ENCODE assay signal across 24 mouse cellular contexts in the genomic region with DNA sequence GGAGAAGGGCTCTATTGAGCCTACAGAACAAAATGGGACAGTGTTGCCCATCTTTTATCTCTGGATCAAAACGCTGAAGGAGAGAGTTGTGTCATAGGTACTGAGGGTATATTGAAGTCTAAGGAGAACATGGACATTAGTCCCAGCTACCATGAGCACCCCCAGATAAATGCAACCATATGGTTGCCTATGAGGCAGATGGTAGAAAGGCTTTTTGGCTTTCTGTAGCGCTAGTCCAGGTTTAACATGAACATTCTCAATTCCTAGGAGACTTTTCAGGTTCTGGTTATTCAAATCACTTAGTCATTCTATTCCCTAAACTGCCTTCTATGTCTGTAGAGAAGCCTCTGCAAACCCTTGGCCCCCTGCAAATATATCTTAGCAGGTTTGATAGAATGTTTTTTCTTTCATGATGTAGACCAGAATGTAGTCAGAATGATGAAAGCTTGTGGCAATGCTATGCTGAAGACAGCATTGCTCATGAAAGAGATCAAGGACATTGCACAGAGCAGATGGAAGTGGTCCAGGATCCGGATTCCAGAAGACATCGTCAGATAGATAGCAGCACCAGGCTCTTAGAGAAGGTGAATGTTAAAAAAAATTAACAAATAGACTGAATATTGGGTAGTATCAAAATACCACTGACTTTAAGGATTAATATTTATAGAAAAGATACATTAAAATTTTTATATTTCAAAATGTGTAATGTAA.
DNase-seq lines count a peak whose midpoint lies in the region; ATAC-seq lines count a peak whose summit lies in the region.
"Had no signal": no experiment of that assay in that cellular context is flagged by ENCODE, and none has a peak within 500 bp of the region (broad histone marks: within the 10 kb centered on the region; RNA-seq: fewer than 3 reads in every experiment).

No protein-coding gene starts in this region.

- no peak overlapping the region for H3K4me3 ChIP-seq in hindbrain, embryonic 16.5 days (ENCODE audit: low read length)
- no peak overlapping the region for H3K4me3 ChIP-seq in midbrain, embryonic 11.5 days (ENCODE audit: low read depth, low read length)
- H3K4me3 ChIP-seq: embryonic facial prominence, embryonic 12.5 days; erythroblast, embryonic 14.5 days; forebrain, embryonic 12.5 days; gastrocnemius, adult 2 months; heart, embryonic 10.5 days; limb, embryonic 12.5 days had no signal

- 92% methylated on average over 4 of the region's 4 CpGs for WGBS in hindbrain, embryonic 16.5 days
- WGBS in midbrain, embryonic 11.5 days = 92% methylated on average over 4 of the region's 4 CpGs

- no peaks in the 10 kb centered on the region for H3K9me3 ChIP-seq in hindbrain, embryonic 16.5 days (ENCODE audit: control insufficient read depth, low read length)
- H3K9me3 ChIP-seq in midbrain, embryonic 11.5 days (ENCODE audit: control insufficient read depth, low read length) = no peaks in the 10 kb centered on the region
- H3K9me3 ChIP-seq: embryonic facial prominence, embryonic 12.5 days; forebrain, embryonic 12.5 days; heart, embryonic 10.5 days; limb, embryonic 12.5 days had no signal

- no peaks in the 10 kb centered on the region for H3K27me3 ChIP-seq in hindbrain, embryonic 16.5 days (replicated peaks; ENCODE audit: control insufficient read depth, insufficient read depth, low read length)
- H3K27me3 ChIP-seq in midbrain, embryonic 11.5 days (ENCODE audit: control insufficient read depth, insufficient read depth, low read length) = no peaks in the 10 kb centered on the region
- H3K27me3 ChIP-seq: embryonic facial prominence, embryonic 12.5 days; forebrain, embryonic 12.5 days; limb, embryonic 12.5 days had no signal

- peak; percentile 60 for ATAC-seq in frontal cortex, adult (ENCODE audit: low TSS enrichment)
- no peak for ATAC-seq in hindbrain, embryonic 16.5 days
- no peak for ATAC-seq in midbrain, embryonic 11.5 days (ENCODE audit: low FRiP score)
- ATAC-seq: CD4-positive, CD25-positive, alpha-beta regulatory T cell, adult 4 months; liver, postnatal 0 days; lung, postnatal 0 days; midbrain, embryonic 16.5 days had no signal

- H3K27ac ChIP-seq in hindbrain, embryonic 16.5 days (ENCODE audit: low read depth, low read length) = no peak overlapping the region
- H3K27ac ChIP-seq in midbrain, embryonic 11.5 days (ENCODE audit: low read depth, low read length) = no peak overlapping the region
- H3K27ac ChIP-seq: embryonic facial prominence, embryonic 12.5 days; forebrain, embryonic 12.5 days; gastrocnemius, adult 2 months; heart, embryonic 10.5 days; hindbrain, embryonic 14.5 days; limb, embryonic 12.5 days; macrophage had no signal

- H3K4me1 ChIP-seq in hindbrain, embryonic 16.5 days (ENCODE audit: control insufficient read depth, insufficient read depth, low read depth, low read length) = no peaks in the 10 kb centered on the region
- H3K4me1 ChIP-seq in midbrain, embryonic 11.5 days (ENCODE audit: control insufficient read depth, insufficient read depth, low read length) = no peaks in the 10 kb centered on the region
- H3K4me1 ChIP-seq: embryonic facial prominence, embryonic 12.5 days; forebrain, embryonic 12.5 days; heart, embryonic 10.5 days; limb, embryonic 12.5 days had no signal

- no peak overlapping the region for H3K9ac ChIP-seq in hindbrain, embryonic 16.5 days (ENCODE audit: low read depth, low read length)
- no peak overlapping the region for H3K9ac ChIP-seq in midbrain, embryonic 11.5 days (ENCODE audit: low read length)
- H3K9ac ChIP-seq: embryonic facial prominence, embryonic 12.5 days; forebrain, embryonic 12.5 days; hindbrain, embryonic 14.5 days; limb, embryonic 12.5 days; liver, postnatal 0 days had no signal

- no peaks in the 10 kb centered on the region for H3K36me3 ChIP-seq in hindbrain, embryonic 16.5 days (ENCODE audit: control insufficient read depth, insufficient read depth, low read length)
- no peaks in the 10 kb centered on the region for H3K36me3 ChIP-seq in midbrain, embryonic 11.5 days (ENCODE audit: control insufficient read depth, insufficient read depth, low read length)
- H3K36me3 ChIP-seq: embryonic facial prominence, embryonic 12.5 days; forebrain, embryonic 12.5 days; heart, embryonic 10.5 days; limb, embryonic 12.5 days had no signal

- H3K4me2 ChIP-seq in hindbrain, embryonic 16.5 days (ENCODE audit: low read length) = no peak overlapping the region
- no peak overlapping the region for H3K4me2 ChIP-seq in midbrain, embryonic 11.5 days
- H3K4me2 ChIP-seq: embryonic facial prominence, embryonic 12.5 days; forebrain, embryonic 12.5 days; hindbrain, embryonic 14.5 days; limb, embryonic 12.5 days; liver, embryonic 11.5 days had no signal

- no peak for DNase-seq in frontal cortex, postnatal 25 days (ENCODE audit: low spot score in 2 of 2)
- peak; percentile 6 for DNase-seq in cerebellum, adult 11 months
- peak; percentile 17 to 34 for DNase-seq in cerebellum, postnatal 10 days
- no peak for DNase-seq in spleen, adult 12 weeks (ENCODE audit: low spot score)
- DNase-seq in midbrain, embryonic 11.5 days (ENCODE audit: low spot score, missing footprints) = no peak
- DNase-seq: gastrocnemius, adult 2 months; heart, postnatal 4 days; kidney, adult 9 months; kidney, postnatal 14 days; liver, postnatal 0 days; spleen, adult 18-20 months had no signal

Comparison
In these comparisons a context has a peak if more than half of its experiments do, and no peak if none do; other contexts are left out.
1. DNase-seq: peak in cerebellum, adult 11 months (single experiment) and cerebellum, postnatal 10 days (2 of 2); none in frontal cortex, postnatal 25 days (0 of 2), spleen, adult 12 weeks (single experiment) and midbrain, embryonic 11.5 days (single experiment).